Mouse (Mus musculus) spleen, embryonic (tissue): ENCODE measurements at regions not wholly inside any gene's neighbourhood (a gene's known extent, or its start where the extent isn't known, plus 50 kb on each side); places are given as distances from the start of the nearest gene placed in this dataset.

Experiments used
- CTCF ChIA-PET: fragments of 350-600 bp; sonication (Branson Sonifier 250); formaldehyde crosslinking; loops from one replicate; lab custom pipeline; 2022; lab: Charles Lee

GRCm38 (mm10) chr8:116298891-116299290, 205.9 kb upstream of the Dynlrb2 start:
- CTCF ChIA-PET = no interaction called here

GRCm38 (mm10) chr8:116290671-116291245, 214.0 kb upstream of the Dynlrb2 start:
- CTCF ChIA-PET = no interaction called here

GRCm38 (mm10) chr8:116289237-116289636, 215.5 kb upstream of the Dynlrb2 start:
- CTCF ChIA-PET = no interaction called here

- CTCF ChIA-PET = no interaction called here
Measured at GRCm38 (mm10) chr8:116283990-116284389, 220.8 kb upstream of the Dynlrb2 start.

GRCm38 (mm10) chr8:116282341-116282740, 222.4 kb upstream of the Dynlrb2 start:
- CTCF ChIA-PET = no interaction called here

- CTCF ChIA-PET = no interaction called here
Measured at GRCm38 (mm10) chr8:116275014-116275413, 229.8 kb upstream of the Dynlrb2 start.

GRCm38 (mm10) chr8:116271238-116271637, 233.5 kb upstream of the Dynlrb2 start:
- CTCF ChIA-PET = no interaction called here

GRCm38 (mm10) chr8:116269393-116269792, 235.4 kb upstream of the Dynlrb2 start:
- CTCF ChIA-PET = no interaction called here

- CTCF ChIA-PET = no interaction called here
Measured at GRCm38 (mm10) chr8:116268685-116269084, 236.1 kb upstream of the Dynlrb2 start.

GRCm38 (mm10) chr8:116268161-116268560, 236.6 kb upstream of the Dynlrb2 start:
- CTCF ChIA-PET = no interaction called here

- CTCF ChIA-PET = no interaction called here
Measured at GRCm38 (mm10) chr8:116267021-116267420, 237.8 kb upstream of the Dynlrb2 start.

- CTCF ChIA-PET = no interaction called here
Measured at GRCm38 (mm10) chr8:116265591-116265990, 239.2 kb upstream of the Dynlrb2 start.

- CTCF ChIA-PET = no interaction called here
Measured at GRCm38 (mm10) chr8:116264078-116264477, 240.7 kb upstream of the Dynlrb2 start.

- CTCF ChIA-PET = no interaction called here
Measured at GRCm38 (mm10) chr8:116261286-116261685, 243.5 kb upstream of the Dynlrb2 start.

- CTCF ChIA-PET = no interaction called here
Measured at GRCm38 (mm10) chr8:116255398-116255797, 249.4 kb upstream of the Dynlrb2 start.

GRCm38 (mm10) chr8:116252455-116253216, 252.1 kb upstream of the Dynlrb2 start:
- CTCF ChIA-PET = no interaction called here

- CTCF ChIA-PET = interaction anchor here (0.6 kb wide), 2 partner anchors 10 to 105 kb away, joined by 3 read pairs; no protein-coding TSS in a partner anchor
Measured at GRCm38 (mm10) chr8:116248398-116248797, 256.4 kb upstream of the Dynlrb2 start.

GRCm38 (mm10) chr8:116243493-116243892, 261.3 kb upstream of the Dynlrb2 start:
- CTCF ChIA-PET = no interaction called here

- CTCF ChIA-PET = no interaction called here
Measured at GRCm38 (mm10) chr8:116242972-116243371, 261.8 kb upstream of the Dynlrb2 start.

- CTCF ChIA-PET = no interaction called here
Measured at GRCm38 (mm10) chr8:116241987-116242242, 262.9 kb upstream of the Dynlrb2 start.

GRCm38 (mm10) chr8:116241146-116241986, 263.4 kb upstream of the Dynlrb2 start:
- CTCF ChIA-PET = no interaction called here

GRCm38 (mm10) chr8:116238670-116239069, 266.1 kb upstream of the Dynlrb2 start:
- CTCF ChIA-PET = no interaction called here
